Comparison of ENCODE assay signal across 24 mouse cellular contexts in genomic region chr1:170929245-170929644, GRCm38 (mm10). TPM values are rescaled to one million over a fixed set of nuclear protein-coding genes. Genes with fewer than 3 reads are reported as not detected.
"Had no signal": no experiment of that assay in that cellular context is flagged by ENCODE, and none has a peak within 500 bp of the region (broad histone marks: within the 10 kb centered on the region; RNA-seq: fewer than 3 reads in every experiment).

No protein-coding gene starts in this region.

- H3K4me1 ChIP-seq: midbrain, embryonic 10.5 days; midbrain, embryonic 13.5 days; neural tube, embryonic 13.5 days; neural tube, embryonic 15.5 days; stomach, embryonic 15.5 days had no signal

- H3K36me3 ChIP-seq: liver, embryonic 13.5 days; liver, embryonic 15.5 days; midbrain, embryonic 10.5 days; midbrain, embryonic 13.5 days; neural tube, embryonic 13.5 days; neural tube, embryonic 15.5 days; stomach, embryonic 15.5 days had no signal

- H3K27me3 ChIP-seq: liver, embryonic 13.5 days; liver, embryonic 15.5 days; midbrain, embryonic 13.5 days; neural tube, embryonic 13.5 days; neural tube, embryonic 15.5 days; stomach, embryonic 15.5 days had no signal

- ATAC-seq: midbrain, embryonic 13.5 days; midbrain, embryonic 16.5 days had no signal

- H3K4me2 ChIP-seq: liver, embryonic 13.5 days; liver, embryonic 15.5 days; lung, embryonic 14.5 days; midbrain, embryonic 13.5 days; neural tube, embryonic 13.5 days; neural tube, embryonic 15.5 days; stomach, embryonic 15.5 days had no signal

- H3K4me3 ChIP-seq: liver, embryonic 13.5 days; liver, embryonic 15.5 days; midbrain, embryonic 10.5 days; midbrain, embryonic 13.5 days; myocyte; neural tube, embryonic 13.5 days; neural tube, embryonic 15.5 days; stomach, embryonic 15.5 days had no signal

- H3K27ac ChIP-seq: liver, embryonic 13.5 days; liver, embryonic 15.5 days; midbrain, embryonic 10.5 days; midbrain, embryonic 13.5 days; neural tube, embryonic 13.5 days; neural tube, embryonic 15.5 days; stomach, embryonic 15.5 days; stomach, postnatal 0 days had no signal

- DNase-seq: liver, embryonic 13.5 days; lung, adult 18-20 months; lung, embryonic 14.5 days; lung, postnatal 10 days; lung, postnatal 4 days; retina, postnatal 1 day; right cerebral cortex, adult 18-20 months; right cerebral cortex, postnatal 25 days; right cerebral cortex, postnatal 4 days; thymus, adult 2 months; thymus, postnatal 25 days; thymus, postnatal 4 days had no signal

- H3K9me3 ChIP-seq: liver, embryonic 13.5 days; liver, embryonic 15.5 days; midbrain, embryonic 10.5 days; midbrain, embryonic 13.5 days; neural tube, embryonic 13.5 days; neural tube, embryonic 15.5 days; stomach, embryonic 15.5 days had no signal

- H3K9ac ChIP-seq: liver, embryonic 13.5 days; liver, embryonic 15.5 days; lung, embryonic 14.5 days; midbrain, embryonic 13.5 days; neural tube, embryonic 13.5 days; neural tube, embryonic 15.5 days; stomach, embryonic 15.5 days had no signal

RNA-seq across cellular contexts. Expression of gene Fcrla, which starts 1.9 kb away (rescaled TPM):
- polyA plus RNA-seq: lung, embryonic 14.5 days; lung, embryonic 16.5 days; midbrain, embryonic 10.5 days; midbrain, embryonic 13.5 days; midbrain, embryonic 16.5 days; myocyte; neural tube, embryonic 11.5 days; neural tube, embryonic 13.5 days; neural tube, embryonic 15.5 days had no signal

RNA-seq across cellular contexts. Expression of gene Fcrlb, which starts 16.5 kb away (rescaled TPM):
- total RNA-seq: megakaryocyte, adult 5-6 weeks had no signal
- polyA plus RNA-seq: liver, embryonic 13.5 days; lung, embryonic 14.5 days; lung, embryonic 16.5 days; midbrain, embryonic 10.5 days had no signal

RNA-seq across cellular contexts. Expression of gene Gm26620, which starts 44.4 kb away (rescaled TPM):
- total RNA-seq: megakaryocyte, adult 5-6 weeks had no signal
- polyA plus RNA-seq: lung, embryonic 14.5 days had no signal

RNA-seq across cellular contexts. Expression of gene Fcgr2b, which starts 47.1 kb away (rescaled TPM):
- polyA plus RNA-seq: midbrain, embryonic 10.5 days; neural tube, embryonic 11.5 days had no signal
